Mouse (Mus musculus): ENCODE data around the gene Abi1. TPM values are rescaled to one million over a fixed set of nuclear protein-coding genes. Genes with fewer than 3 reads are reported as not detected.
"Not testable (repeated sequence)": the region's sequence is repeated elsewhere in the genome, so short reads cannot be mapped to it uniquely, and the experiment has no call there.

Gene Abi1
- total RNA-seq, 2 experiments from 2014 or later = 28.6 to 34.7 TPM

DNA sequence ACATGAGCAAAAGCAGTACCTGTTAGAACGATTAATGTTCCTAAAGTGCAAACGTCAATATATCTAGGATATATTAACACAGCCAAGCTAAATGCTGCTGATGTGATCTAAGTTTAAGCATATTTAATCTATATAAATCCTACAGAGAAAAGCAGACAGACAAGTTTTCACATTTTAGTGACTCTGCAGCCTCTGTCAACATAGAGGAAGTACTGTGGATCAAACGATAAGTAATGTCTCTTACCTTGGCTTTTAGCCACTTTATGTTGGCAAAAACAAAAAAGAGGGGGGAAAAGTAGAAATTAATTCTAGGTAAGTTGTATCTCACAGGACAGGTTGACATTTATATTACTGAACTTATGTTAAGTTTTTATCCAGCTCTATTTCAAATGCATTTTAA lies 77.1 kb downstream of the Abi1 start:
- DNase-seq = no peak

DNA sequence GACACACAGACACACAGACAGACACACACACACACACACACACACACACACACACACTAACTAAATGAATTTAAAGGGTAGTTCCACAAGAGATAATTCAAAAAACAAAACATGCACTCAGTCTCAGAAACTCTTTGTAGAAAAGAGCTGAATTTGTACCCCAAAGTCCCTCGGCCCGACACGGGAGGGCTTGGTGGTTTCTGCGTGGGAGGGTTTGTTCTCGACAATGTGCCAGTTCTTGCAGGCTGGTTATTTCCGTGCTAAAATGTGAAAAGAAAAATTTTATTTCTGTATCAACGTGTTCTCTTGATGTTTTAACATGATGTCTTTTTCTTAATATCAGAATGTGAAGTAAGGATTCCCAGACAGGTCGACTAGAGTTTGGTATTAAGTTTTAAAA lies 77.8 kb downstream of the Abi1 start:
- DNase-seq = no peak

DNA sequence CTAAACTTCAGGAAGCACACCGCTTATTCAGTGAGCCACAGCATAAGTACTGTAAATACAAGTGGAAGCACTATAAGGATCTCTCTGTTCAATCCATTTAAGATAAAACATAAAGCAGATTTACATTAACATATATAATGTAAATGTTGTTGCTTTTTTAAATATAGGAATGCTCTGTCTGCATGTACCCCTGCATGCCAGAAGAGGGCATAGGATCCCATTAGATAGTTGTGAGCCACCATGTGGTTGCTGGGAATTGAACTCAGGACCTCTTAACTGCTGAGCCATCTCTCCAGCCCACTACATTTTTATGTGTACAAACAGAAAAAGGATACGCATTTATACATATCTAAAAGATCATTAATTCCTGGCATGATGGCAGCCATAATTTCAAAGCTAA lies 78.4 kb downstream of the Abi1 start:
- DNase-seq = no peak

DNA sequence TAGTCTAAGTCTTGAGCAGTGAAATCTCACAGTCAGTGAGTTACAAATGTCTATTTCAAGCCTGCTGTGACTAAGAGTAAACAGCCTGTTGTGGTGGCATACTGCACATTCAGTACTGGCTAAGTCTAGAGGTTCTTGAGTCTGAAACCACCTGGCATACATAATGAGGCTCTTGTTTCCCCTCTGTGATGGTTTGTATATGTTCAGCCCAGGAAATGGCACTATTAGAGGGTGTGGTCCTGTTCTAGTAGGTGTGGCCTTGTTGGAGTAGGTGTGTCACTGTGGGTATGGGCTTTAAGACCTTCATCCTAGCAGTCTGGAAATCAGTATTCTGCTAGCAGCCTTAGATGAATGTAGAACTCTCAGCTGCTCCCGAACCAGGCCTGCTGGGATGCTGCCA lies 82.6 kb downstream of the Abi1 start:
- DNase-seq = no peak

DNA sequence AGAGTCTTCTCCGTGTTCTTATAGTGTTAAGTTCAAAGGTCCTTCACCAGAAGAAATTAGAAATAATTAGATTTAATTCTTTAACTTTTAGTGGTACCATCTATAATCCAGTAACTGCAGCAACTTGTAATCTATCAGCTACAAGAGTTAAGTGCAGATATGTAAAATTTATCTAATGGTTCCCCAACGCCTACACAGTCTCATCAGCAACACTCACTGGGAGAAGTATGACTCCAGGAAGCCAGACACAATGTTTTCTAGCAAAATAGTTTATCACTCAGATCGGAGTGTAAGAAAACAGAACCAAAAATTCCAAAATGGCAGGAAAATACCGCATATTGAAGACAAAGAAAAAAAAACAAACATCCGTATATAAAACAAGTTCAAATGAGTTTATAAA lies 84.1 kb downstream of the Abi1 start:
- DNase-seq = no peak

DNA sequence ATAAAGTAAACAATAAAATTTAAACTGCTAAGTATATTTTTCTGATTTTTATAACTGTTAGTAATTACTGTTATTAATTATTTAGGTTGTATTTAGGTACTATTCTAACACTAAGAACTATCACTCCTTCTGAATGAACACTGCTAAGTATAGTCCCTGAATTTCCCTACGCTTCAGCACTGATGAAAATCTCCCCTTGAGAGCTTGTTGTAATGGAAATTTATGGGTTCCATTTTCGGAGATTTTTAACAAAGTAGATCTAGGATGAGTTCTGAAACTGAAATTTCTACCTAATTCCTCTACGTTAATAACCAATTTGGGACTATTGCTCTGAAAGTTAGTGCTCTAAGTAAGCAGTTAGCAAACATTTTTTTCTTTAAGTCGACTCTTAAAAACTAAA lies 85.8 kb downstream of the Abi1 start:
- DNase-seq = no peak

DNA sequence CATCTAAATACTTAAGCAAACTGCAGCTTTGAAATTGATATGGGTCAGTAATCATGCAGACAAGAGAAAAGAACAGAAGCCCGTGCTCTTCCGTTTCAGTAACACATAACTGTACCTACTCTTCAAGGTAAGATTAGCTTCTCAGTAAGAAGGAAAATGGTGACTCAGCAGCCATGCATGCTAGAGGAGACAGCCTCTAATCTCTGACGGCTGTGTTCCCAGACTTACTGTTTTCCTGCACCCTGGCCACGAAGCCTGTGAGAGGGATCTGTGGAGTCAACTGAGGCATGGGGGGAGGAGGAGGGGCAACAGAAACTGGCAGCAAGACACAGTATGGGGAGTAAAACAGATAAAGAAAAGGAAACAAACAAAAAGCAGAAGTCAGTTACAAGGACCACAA lies 90.1 kb downstream of the Abi1 start:
- DNase-seq = no peak

DNA sequence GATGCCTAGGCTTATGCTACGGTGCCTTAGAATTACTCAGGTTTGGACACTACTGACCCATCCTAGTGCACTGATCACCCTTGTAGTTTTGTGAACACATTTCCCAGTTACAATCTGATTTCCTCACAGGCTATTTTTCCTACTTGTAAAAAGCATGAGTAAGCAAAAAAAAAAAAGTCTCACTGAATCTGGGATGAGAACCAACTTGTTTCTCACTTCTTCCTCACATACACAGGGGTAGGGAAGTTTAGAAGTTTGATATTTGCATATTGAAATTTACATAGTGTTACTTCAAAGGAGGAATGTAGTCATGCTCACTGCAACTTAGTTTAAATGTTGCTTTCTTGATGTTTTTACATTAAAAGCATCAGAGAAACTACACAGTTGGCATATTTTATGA lies 106.5 kb downstream of the Abi1 start:
- no peak for DNase-seq

DNA sequence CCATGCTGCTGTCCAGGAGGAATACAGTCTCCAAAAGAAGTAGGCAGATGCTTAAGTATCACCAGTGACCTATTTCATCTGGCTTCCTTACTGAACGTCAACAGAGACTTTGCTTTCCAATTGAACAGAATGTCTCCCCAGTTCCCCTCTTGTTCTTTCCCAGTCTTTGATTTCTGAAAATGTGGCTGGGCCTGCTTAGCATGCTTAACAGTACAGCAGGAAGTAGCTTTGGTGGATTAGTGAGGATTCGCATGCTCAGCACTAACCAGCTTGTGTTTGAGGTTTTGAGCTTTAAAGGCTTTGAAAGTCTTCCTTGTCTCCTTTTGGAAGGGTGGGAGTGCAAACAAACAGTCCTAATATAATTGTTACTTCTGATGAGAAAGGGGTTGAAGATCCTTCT lies 111.8 kb downstream of the Abi1 start:
- no peak for DNase-seq

DNA sequence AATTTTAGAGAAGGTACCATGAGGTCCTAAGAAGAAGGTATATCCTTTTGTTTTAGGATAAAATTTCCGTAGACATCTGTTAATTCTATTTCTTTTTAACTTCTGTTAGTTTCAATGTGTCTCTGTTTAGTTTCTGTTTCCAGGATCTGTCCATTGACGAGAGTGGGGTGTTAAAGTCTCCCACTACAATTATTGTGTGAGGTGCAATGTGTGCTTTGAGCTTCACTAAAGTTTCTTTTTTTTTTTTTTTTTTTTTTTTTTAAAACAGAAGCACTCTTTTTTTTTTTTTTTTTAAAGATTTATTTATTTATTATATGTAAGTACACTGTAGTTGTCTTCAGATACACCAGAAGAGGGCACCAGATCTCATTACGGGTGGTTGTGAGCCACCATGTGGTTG lies 114.1 kb downstream of the Abi1 start:
- DNase-seq = not testable (repeated sequence)

DNA sequence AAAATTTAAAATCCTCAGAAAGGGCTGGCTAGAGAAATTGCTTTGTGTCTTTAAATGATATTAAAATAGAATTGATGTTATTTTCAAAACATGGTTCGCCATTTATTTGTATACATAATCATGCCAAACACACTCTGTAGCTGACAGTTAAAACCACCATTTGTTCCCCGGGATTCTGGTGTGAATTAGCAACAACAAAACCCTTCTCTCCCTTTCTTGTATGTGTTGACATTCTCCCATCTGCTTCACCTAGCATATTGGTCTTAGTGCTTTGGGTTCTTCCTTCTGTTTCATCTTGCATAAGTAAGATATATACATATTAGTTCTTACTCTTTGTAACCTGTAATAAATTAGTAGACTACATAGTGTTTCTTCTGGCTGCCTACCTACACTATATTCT lies 121.4 kb downstream of the Abi1 start:
- no peak for DNase-seq

DNA sequence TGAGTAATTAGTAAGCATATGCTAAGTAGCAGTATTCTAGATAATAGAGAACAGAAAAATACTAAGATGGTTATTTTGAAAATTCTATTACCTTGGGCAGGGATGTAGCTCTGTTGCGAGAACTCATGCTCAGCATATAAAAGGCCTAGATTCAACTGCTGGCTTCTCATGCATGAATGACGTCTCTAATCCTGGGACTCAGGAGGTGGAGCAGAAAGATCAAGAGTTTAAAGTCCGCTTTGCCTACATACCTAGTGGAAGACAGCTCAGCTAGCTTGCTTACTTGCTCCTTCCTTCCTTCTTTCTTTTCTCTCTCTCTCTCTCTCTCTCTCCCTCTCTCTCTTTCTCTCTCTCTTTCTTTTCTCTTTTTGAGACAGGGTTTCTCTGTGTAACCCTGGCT lies 125.6 kb downstream of the Abi1 start:
- DNase-seq = no peak

DNA sequence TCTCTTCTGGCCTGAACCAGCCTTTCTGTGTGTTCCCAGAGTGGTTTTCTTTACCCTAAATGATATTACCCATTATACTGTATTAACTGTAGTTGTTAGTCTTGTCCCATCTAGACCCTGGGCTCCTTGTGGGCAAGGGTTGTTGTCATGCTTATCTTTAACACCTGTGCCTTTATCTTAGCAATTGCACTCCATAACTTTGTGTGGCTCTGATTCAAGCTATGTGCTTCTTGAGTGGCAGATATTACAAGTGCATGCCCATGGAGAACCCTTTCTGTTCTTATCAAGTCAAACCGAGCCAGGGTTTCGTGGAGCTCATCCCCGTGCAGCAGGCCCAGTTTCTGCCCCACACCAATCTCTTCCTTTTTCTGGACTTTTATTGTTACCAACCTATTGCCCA lies 136.1 kb downstream of the Abi1 start:
- no peak for DNase-seq

DNA sequence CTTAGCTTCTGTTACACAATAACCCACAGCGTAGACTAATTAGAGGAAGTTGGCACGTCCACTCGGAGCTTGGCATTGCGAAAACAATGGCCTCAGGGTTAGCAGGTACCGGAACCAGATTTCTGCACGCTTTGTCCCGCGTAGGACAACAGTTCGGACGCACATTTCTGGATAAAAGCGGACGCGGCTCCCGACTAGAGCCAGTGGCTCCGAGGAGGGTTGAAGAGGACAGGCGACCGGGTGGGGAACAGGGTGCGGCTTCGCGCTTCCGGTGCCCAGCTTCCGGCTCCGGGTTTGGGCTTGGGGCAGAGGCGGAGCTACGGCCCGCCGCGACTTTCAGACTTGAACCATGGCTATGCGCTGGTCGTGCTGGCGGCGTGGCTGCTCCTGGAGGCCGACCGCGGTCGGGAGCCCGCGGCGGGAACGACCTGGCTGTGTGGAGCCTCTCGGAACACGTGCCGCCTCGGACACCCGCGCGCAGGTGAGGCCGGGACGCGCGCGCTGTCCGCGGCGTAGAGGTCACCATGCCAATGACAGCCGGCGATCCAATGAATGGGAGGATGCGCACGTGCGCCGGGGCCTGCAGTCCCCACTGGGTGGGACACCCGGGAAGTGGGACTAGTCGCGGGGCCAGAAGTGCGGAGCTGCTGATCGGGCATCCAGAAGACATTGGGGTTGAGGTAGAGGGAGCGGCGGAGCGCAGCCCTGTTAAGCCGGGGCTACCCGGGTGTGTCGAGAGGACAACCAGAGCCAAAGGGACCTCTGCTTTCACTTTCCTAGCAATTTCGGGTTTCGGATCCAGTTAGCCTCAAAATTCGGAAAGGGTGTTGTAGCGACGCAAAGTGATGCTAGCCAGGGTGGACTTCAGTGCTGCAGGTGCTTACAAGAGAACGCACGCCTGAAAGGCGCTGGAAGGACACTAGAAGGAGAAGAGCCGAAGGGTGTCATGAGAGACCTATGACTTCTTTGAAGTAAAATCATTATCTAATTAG lies 144.5 kb downstream of the Abi1 start, which contains the start of gene Pdss1:
TSS of gene Pdss1 (plus strand) at position 241 of the 992 bp plus-strand sequence.
- peak; percentile 84 for DNase-seq

DNA sequence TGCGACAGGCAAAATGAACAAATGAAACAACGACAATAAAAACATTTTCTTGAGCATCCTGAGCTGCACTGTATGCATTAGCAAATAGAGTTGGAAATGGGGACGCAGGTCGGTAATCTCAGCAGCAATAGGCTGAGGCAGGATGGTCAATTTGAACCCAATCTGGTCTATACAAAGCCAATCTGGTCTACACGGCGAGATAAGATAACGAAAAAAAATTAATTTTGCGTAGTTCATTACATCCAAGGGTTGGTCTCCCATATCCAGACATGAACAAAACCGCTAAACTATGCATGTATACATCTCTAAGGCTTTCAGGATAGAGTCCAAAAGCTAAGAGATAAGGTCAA lies 145.1 kb downstream of the Abi1 start:
- DNase-seq = no peak

Other genes with a start within 250 kb of the Abi1 start
- gene Pdss1, start 144.7 kb downstream of the Abi1 start, total RNA-seq (2021) = 10 to 100 TPM; 16.7 to 18.3 TPM
- gene Acbd5, start 27.9 kb upstream of the Abi1 start, total RNA-seq (2021) = 10 to 100 TPM; 34.7 to 36.4 TPM
- 1 to 10 TPM; 2.5 to 3.3 TPM for gene Mastl, start 115.8 kb upstream of the Abi1 start, total RNA-seq (2021)
- gene Yme1l1, start 116.1 kb upstream of the Abi1 start, total RNA-seq (2021) = 10 to 100 TPM; 64.0 to 66.5 TPM
- gene 4931423N10Rik, start 167.2 kb upstream of the Abi1 start, total RNA-seq (2021) = under 1 TPM in 1 of 2 experiments, not detected in 1; 0.12 TPM